Mouse (Mus musculus) midbrain, embryonic 16.5 days (tissue): Measurements from ENCODE around the gene Ngf. TPM values are rescaled to one million over a fixed set of nuclear protein-coding genes. Genes with fewer than 3 reads are reported as not detected.

Experiments
- ATAC-seq: fragments of 200-750 bp; cut with Nextera tagmentation; 2 replicates; pipeline ENCODE4 v1.8.0; 2017; ENCODE audit warnings: moderate TSS enrichment
- H3K27ac ChIP-seq: fragments of 300-500 bp; sonication (generic); 2 replicates; pipeline ENCODE4 v1.5.1; 2014; ENCODE audit warnings: mild to moderate bottlenecking, low read length, mixed read lengths
- H3K27me3 ChIP-seq: fragments of 300-500 bp; sonication (generic); 2 replicates; pipeline ENCODE4 v1.6.1; 2014; ENCODE audit warnings: low read depth, low read length, mixed read lengths; ENCODE audit not compliant: control insufficient read depth, insufficient read depth
- H3K36me3 ChIP-seq: fragments of 300-500 bp; sonication (generic); 2 replicates; pipeline ENCODE4 v1.6.1; 2014; ENCODE audit warnings: mild to moderate bottlenecking, low read length, moderate library complexity, mixed read lengths; ENCODE audit not compliant: control insufficient read depth, insufficient read depth
- H3K4me1 ChIP-seq: fragments of 300-500 bp; sonication (generic); 2 replicates; pipeline ENCODE4 v1.6.1; 2014; ENCODE audit warnings: mild to moderate bottlenecking, low read length, mixed read lengths; ENCODE audit not compliant: control insufficient read depth, insufficient read depth
- H3K4me2 ChIP-seq: fragments of 300-500 bp; sonication (generic); 2 replicates; pipeline ENCODE4 v1.6.1; 2014; ENCODE audit warnings: mild to moderate bottlenecking, low read length, mixed read lengths
- H3K4me3 ChIP-seq: fragments of 300-500 bp; sonication (generic); 2 replicates; pipeline ENCODE4 v1.5.1; 2014; ENCODE audit warnings: low read depth, mild to moderate bottlenecking, low read length, moderate library complexity, mixed read lengths
- H3K9ac ChIP-seq: fragments of 300-500 bp; sonication (generic); 2 replicates; pipeline ENCODE4 v1.6.1; 2014; ENCODE audit warnings: low read depth, low read length, mixed read lengths
- H3K9me3 ChIP-seq: fragments of 300-500 bp; sonication (generic); replicated peaks from 2 replicates; pipeline ENCODE4 v1.6.1; 2014; ENCODE audit warnings: mild to moderate bottlenecking, low read length, mixed read lengths; ENCODE audit not compliant: control insufficient read depth, poor library complexity, severe bottlenecking
- WGBS: fragments of 180-500 bp; shearing (Covaris S2); extraction: QIAGEN DNeasy Blood & Tissue Kit; methylation state at CpG from one replicate; pipeline ENCODE4 v1.1.7; 2014; 5-methylcytosine and 5-hydroxymethylcytosine counted together
- polyA plus RNA-seq: library from polyadenylated mRNA; unstranded; fragments of >200 nt; fragmentation: Nextera tagmentation; extraction: Ambion mirVana; gene quantifications from 2 replicates; pipeline ENCODE4 v1.2.1, GENCODE M21; 2015

Ngf gene
- polyA plus RNA-seq, 1 experiment from 2014 or later = 0.60 TPM

- H3K4me1 ChIP-seq = no peaks in the 10 kb centered on the region
- H3K27me3 ChIP-seq = no peaks in the 10 kb centered on the region
- WGBS = 62% methylated on average over 4 of the region's 4 CpGs
- H3K4me2 ChIP-seq = no peak overlapping the region
- H3K4me3 ChIP-seq = no peak overlapping the region
- no peak overlapping the region for H3K27ac ChIP-seq
- H3K9me3 ChIP-seq = no peaks in the 10 kb centered on the region
- H3K9ac ChIP-seq = no peak overlapping the region
- ATAC-seq = no peak
- H3K36me3 ChIP-seq = no peaks in the 10 kb centered on the region
Observed at GRCm38 (mm10) chr3:102501186-102501585, 31.5 kb downstream of the Ngf start.

- Histone ChIP-seq H3K27me3 (no peaks in the 10 kb centered on the region), H3K9me3 (no peaks in the 10 kb centered on the region), H3K4me3 (no peak overlapping the region), H3K36me3 (no peaks in the 10 kb centered on the region), H3K4me1 (no peaks in the 10 kb centered on the region), H3K9ac (no peak overlapping the region), H3K27ac (no peak overlapping the region), H3K4me2 (no peak overlapping the region)
- ATAC-seq = no peak
- WGBS = 96% methylated on average over 4 of the region's 4 CpGs
Observed at GRCm38 (mm10) chr3:102505129-102505528, 35.4 kb downstream of the Ngf start.

GRCm38 (mm10) chr3:102506061-102506460 lies 36.3 kb downstream of the Ngf start:
- WGBS = 64% methylated on average over 12 of the region's 12 CpGs
- Histone ChIP-seq H3K4me1 (no peaks in the 10 kb centered on the region), H3K9me3 (no peaks in the 10 kb centered on the region), H3K9ac (no peak overlapping the region), H3K36me3 (no peaks in the 10 kb centered on the region), H3K27me3 (no peaks in the 10 kb centered on the region), H3K4me3 (no peak overlapping the region), H3K4me2 (no peak overlapping the region), H3K27ac (no peak overlapping the region)
- ATAC-seq = no peak

DNA sequence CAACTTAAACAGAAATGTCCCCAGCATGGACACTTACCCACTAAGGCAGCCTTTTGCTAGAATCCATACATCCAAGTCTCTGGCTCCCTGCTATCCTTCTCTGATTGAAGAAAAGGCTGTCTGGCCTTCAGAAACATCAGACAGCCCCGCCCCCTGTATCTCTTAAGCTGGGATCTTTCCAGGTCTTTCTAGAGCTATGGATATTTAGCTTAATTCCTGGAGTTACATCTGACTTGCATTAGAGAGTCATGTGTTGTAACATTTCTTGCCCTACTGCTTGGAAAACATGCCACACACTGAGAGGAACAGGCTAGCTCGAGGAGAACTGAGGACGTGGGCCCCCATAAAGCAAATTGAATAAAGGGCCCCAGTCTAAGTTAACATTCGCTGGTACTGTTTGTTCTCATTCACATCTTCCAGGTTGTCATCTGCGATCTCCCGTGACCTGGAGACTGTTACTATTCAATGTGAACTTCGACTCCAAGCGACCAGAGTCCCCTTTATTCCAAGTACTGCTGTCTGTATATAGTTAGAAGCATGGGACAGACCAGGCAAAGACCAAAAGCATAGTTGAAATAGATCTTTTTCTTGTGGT lies 38.0 kb downstream of the Ngf start:
- Histone ChIP-seq H3K27me3 (no peaks in the 10 kb centered on the region), H3K9ac (no peak overlapping the region), H3K4me1 (no peaks in the 10 kb centered on the region), H3K27ac (no peak overlapping the region), H3K36me3 (no peaks in the 10 kb centered on the region), H3K4me2 (no peak overlapping the region), H3K4me3 (no peak overlapping the region), H3K9me3 (no peaks in the 10 kb centered on the region)
- 75% methylated on average over 8 of the region's 8 CpGs for WGBS
- no peak for ATAC-seq

DNA sequence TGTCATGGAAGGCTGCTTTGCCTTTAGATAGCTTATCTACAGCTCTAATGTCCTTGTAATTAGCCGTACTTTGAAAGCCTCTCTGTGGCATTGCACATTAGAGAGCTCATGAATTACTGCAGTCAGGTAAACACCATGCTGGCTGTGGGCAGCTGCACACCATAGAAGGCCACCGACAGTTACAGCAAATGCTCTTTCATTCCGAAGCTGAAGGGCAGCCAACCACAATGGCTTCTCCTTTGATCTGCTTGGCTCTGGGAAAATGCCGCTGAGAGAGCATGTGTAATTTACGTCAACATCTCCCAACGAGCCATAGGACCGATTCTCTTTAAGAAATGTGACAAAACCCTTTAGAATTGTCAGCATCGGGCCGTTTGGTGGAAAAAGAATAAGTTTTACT lies 38.7 kb downstream of the Ngf start:
- Histone ChIP-seq H3K36me3 (no peaks in the 10 kb centered on the region), H3K27me3 (no peaks in the 10 kb centered on the region), H3K4me1 (no peaks in the 10 kb centered on the region), H3K9ac (no peak overlapping the region), H3K9me3 (no peaks in the 10 kb centered on the region), H3K4me3 (no peak overlapping the region), H3K4me2 (no peak overlapping the region), H3K27ac (no peak overlapping the region)
- ATAC-seq = 0 out of 2 replicates have a peak, but pooled peaks have one; percentile 25
- 24% methylated on average over 9 of the region's 9 CpGs for WGBS

DNA sequence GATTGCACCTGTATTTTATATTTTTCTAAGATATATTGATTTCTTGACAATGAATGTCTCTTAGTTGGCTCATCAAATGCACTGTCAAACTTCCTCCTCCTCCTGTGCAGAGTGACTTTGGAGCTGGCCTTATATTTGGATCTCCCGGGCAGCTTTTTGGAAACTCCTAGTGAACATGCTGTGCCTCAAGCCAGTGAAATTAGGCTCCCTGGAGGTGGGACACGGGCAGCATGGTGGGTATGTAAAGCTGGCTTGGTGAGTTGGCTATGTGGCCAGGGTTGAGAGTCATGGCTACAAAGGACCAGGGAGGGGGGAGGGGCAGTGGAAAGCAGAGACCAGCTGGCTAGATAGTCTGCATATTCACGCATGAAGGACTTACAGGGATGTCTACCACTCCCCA lies 39.9 kb downstream of the Ngf start:
- no peak for ATAC-seq
- no peaks in the 10 kb centered on the region for H3K9me3 ChIP-seq

DNA sequence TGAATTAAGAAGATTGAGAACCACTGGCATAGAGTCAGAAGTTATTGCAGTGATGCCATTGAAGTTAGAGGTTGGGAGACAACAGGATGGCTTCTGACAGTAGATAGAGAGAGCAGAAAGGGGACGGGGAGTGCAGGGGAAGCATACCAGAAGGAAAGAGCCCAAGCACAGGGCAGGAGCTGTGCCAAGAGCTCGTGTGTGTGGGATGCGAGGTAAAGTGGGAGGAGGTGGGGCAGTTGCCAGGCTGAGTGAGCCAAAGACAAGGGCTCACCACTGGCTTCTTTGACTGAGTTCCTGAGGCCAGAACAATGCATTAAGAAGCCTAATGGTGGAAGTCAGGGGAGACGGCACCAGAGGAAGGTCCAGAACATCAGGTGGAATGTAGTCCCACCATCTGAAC lies 47.2 kb downstream of the Ngf start:
- 80% methylated on average over 4 of the region's 4 CpGs for WGBS
- Histone ChIP-seq H3K4me3 (no peak overlapping the region), H3K36me3 (no peaks in the 10 kb centered on the region), H3K27me3 (no peaks in the 10 kb centered on the region), H3K9me3 (no peaks in the 10 kb centered on the region), H3K4me1 (no peaks in the 10 kb centered on the region), H3K4me2 (no peak overlapping the region), H3K27ac (no peak overlapping the region), H3K9ac (no peak overlapping the region)
- no peak for ATAC-seq

More for the DNA sequence above, 39.9 kb downstream of the Ngf start:
- Histone ChIP-seq H3K27me3 (no peaks in the 10 kb centered on the region), H3K4me2 (no peak overlapping the region), H3K36me3 (no peaks in the 10 kb centered on the region), H3K4me1 (no peaks in the 10 kb centered on the region), H3K27ac (no peak overlapping the region), H3K4me3 (no peak overlapping the region), H3K9ac (no peak overlapping the region)
- WGBS = 67% methylated on average over 3 of the region's 3 CpGs

- no peak for ATAC-seq
- Histone ChIP-seq H3K4me3 (no peak overlapping the region), H3K27ac (no peak overlapping the region), H3K36me3 (no peaks in the 10 kb centered on the region), H3K9ac (no peak overlapping the region), H3K4me2 (no peak overlapping the region), H3K4me1 (no peaks in the 10 kb centered on the region), H3K9me3 (no peaks in the 10 kb centered on the region), H3K27me3 (no peaks in the 10 kb centered on the region)
- 71% methylated on average over 5 of the region's 5 CpGs for WGBS
Observed at GRCm38 (mm10) chr3:102521061-102521460, 51.3 kb downstream of the Ngf start.

- H3K9ac ChIP-seq = no peak overlapping the region
- no peak overlapping the region for H3K27ac ChIP-seq
- no peaks in the 10 kb centered on the region for H3K36me3 ChIP-seq
- WGBS = 88% methylated on average over 2 of the region's 2 CpGs
- H3K27me3 ChIP-seq = no peaks in the 10 kb centered on the region
- no peaks in the 10 kb centered on the region for H3K4me1 ChIP-seq
- no peaks in the 10 kb centered on the region for H3K9me3 ChIP-seq
- no peak overlapping the region for H3K4me2 ChIP-seq
- no peak overlapping the region for H3K4me3 ChIP-seq
- no peak for ATAC-seq
Observed at GRCm38 (mm10) chr3:102523711-102524110, 54.0 kb downstream of the Ngf start.
